Mouse (Mus musculus) frontal cortex, postnatal 25 days (tissue): ENCODE results near the gene Rhbdf1.

ENCODE experiments used
- DNase-seq, 2 experiments: peaks; one replicate each; pipeline ENCODE4 v3.0.0; 2022; ENCODE audit warnings: low spot score in 2 of 2

The Rhbdf1 gene

DNA sequence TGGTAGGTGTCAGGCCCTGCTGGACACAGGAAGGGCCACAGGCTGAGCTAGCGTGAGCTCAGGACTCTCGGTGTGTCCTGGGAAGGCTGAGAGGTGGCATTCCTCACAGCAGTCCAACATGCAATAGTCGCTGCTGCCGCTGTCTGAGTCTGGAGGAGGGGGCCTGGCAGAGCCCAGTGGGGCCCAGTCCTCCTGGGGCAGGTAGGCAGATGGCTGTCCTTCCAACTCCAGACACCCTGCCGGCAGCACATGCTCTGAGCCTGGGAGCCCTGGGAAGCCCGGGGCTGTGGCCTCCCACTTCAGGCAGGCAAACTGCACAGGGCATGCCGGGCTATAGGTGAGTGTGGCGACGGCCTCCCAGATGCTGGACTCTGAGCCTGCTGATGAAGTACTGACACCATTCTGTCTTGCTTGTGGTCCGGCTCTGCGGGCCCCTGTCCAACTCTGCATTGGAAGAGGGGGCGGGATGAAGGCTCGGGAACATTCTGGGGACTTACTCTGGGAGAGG lies 31.4 kb downstream of the Rhbdf1 start:
- no peak for DNase-seq

DNA sequence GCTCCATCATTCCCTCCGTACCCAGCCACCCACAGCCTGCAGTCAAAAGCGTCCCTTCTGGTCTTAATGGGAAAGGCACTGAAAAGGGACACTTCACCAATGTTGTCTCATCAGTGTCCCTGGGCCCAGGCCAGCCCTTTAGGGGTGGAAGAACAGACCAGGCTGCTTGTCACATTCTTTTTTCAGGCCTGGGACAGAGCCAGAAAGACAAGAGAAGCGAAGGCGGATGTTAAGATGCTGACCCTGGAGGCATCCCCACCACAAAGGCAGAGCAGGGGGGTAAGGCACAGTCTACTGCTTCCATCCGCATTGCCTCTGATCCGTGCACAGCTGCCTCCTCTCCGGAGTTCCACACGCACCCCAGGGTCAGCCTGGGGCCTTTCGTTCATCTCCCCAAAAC lies 32.0 kb downstream of the Rhbdf1 start:
- no peak for DNase-seq

DNA sequence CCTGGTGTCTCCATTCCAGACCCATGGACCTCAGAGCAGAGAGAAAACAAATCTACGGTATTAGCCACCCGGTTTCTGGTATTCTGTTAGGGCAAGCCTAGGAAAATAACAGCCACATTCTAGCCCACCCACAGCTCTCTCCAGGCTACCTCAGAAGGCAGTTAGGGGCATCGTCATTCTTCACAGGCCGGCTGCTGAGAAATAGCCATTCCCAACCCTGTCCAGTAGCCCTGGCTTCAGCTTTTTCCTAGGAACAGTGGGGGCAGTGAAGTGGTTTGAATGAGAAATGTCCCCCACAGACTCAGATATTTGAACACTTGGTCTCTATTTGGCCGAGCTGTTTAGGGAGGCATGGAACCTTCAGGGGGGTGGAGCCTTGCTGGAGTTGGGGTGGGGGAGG lies 32.7 kb downstream of the Rhbdf1 start:
- DNase-seq: no peak

DNA sequence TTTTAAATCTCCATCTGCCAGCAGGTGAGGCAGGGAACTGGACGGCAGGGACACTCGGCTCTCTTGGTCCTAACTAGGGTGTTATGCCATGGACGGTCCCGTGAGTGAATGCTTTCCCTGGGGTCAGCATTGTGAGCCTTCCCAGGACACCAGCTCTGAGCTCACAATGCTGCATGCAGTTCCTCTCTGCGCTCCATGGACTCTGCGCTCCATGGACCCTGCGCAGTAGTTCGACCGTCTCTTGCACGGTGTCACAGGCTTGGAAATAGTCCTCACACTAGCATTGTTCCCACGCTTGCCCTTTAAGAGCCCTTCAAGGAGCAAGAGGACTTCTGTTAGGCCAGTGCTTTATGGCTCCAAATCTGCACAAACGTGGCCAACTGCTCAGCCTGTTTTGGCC lies 33.2 kb downstream of the Rhbdf1 start:
- no peak for DNase-seq

DNA sequence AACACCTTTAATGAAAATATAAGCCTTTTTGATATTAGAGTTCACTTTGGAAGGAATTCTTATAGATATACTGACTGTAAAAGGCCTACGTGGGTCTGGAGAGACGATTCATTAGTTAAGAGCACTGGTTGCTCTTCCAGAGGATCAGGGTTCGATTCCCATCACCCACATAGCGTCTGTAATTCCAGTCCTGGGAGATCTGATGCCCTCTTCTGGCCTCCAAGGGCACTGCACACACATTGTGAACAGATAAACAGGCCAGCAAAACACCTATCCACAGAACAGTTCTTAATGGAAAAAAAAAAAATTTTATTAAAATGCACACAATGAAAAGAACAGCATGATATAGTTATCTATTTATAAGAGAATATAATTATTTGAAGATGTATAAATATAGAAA lies 34.8 kb downstream of the Rhbdf1 start:
- no peak for DNase-seq

DNA sequence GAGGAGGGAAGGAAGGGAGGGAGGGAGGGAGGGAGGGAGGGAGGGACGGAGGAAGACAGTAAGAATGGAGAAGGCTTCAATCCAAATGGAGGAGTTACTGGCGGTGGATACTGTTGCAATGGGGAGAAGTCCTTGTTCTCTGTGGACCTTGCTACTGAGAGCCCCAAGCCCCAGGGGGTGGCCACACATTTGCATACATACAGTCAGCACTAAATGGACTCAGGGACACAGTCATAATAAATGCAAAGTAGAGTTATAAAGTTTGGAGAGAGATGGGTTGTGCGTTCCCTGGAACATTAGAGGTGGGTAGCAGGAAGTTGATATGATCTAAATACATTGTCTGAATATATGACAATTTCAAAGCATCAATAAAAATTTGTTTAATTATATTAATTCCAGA lies 36.1 kb downstream of the Rhbdf1 start:
- no peak for DNase-seq

DNA sequence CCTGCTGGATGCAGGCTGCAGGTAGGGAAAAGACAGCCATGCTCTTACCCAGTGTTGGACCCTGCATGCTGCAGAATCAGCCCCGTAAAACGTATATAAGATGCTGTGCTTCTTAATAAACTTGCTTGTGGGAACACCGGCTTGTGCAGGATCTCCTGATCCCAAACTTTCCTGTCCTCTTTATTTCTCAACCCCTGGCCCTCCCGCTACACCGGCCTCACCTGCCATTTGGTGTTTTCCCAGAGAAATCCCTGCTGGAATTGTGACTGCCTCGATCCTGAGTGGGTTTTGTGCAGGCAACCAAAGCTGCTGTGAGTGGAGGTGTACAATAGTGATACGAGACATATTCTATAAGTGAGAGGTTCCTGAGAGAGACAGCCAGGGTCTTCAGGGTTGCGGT lies 37.6 kb downstream of the Rhbdf1 start:
- DNase-seq: no peak

DNA sequence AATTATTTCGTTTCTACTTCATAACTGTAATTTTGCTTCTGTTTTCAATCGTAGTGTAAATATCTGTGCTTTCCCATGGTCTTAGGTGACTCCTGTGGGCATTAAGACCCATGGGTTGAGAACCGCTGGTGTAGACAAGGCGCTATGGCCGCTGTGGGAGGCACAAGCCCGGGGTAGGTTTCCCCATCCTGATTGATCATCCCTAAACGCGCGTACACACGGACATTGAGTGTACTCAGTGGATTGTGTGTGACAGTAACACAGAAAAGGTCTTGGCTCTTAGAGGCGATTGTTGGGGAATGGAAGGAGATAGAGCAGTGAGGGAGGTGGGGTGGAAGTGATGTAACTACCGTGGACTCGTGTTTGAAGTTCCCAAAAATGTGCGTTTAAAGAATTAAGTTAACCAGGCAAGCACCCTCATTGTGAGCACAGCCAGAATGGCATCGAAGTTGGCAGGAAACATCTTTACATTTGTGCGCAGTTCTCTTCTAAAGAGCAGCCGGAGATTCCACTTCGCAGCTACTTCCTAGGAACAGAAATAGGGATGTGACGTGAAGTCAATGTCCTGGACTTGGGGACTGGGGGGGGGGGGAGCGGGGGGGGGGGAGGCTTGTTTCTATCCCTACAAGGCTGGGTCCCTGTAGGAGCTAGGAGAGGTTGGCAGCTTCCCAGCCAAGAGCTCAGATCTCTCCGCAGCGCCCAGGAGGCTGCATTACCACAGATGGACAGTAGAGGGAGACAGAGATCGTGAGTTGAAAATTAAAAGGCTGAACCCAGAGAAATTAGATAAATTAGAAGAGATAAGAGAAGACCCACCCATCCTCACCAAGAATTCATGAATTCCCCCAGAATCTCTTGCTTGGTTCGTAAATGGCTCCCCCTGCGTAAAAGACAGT lies 39.9 kb downstream of the Rhbdf1 start:
- peak; percentile 77 to 89 for DNase-seq

DNA sequence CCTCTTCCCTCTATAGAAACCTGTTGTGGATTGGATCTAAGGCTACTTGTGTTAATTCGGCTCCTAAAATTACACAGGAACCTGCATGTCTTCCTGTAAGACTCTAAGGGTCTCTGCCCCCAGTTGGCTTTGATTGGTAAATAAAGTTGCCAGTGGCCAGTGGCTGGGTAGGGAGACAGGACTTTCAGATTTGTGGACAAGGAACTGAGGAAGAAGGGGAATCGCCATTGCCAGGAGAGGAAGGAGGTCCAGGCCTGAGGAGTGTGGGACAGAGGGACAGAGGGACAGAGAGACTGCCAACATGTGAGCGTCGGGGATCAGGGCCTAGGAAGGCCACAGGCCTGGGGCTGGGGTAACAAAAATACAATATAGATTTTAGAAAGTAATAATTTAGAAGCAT lies 40.9 kb downstream of the Rhbdf1 start:
- no peak for DNase-seq

DNA sequence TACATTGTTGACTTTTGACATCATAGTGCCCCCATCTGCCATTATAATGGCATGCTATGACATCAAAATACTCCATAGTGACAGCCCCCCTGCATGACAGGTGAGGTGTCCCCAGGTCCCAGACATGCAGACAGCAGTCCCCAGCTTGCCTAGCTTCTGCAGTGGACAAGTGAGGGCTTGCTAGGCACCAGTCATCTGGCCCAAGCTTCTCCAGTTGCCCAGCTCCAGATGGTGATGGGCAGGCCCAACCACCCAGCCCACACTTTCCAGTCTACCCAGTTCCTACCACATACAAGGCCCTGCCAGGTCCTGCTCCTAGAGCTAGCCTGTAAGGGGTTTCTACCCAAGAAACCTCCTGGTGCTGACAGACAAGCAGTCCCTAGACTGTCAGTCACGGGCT lies 43.6 kb downstream of the Rhbdf1 start:
- DNase-seq: no peak

DNA sequence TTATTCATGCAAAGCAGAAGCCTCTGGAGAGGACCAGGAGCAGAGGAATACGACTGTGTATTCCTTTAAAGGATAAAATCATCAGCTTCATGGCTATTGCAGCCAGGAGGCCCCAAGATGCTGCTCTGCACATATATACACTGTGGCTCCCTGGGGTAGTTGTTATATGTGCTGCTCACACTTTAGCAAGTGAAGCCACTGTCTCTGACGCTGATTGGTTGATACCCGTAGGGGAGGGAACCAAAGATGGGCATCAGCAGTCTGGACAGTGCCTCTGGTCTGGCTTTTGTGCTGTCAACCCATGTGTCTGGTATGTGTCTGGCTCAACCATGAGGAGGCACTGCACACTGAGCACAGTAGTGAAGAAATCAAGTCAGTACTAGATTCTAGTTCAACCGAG lies 55.4 kb downstream of the Rhbdf1 start:
- DNase-seq: no peak

DNA sequence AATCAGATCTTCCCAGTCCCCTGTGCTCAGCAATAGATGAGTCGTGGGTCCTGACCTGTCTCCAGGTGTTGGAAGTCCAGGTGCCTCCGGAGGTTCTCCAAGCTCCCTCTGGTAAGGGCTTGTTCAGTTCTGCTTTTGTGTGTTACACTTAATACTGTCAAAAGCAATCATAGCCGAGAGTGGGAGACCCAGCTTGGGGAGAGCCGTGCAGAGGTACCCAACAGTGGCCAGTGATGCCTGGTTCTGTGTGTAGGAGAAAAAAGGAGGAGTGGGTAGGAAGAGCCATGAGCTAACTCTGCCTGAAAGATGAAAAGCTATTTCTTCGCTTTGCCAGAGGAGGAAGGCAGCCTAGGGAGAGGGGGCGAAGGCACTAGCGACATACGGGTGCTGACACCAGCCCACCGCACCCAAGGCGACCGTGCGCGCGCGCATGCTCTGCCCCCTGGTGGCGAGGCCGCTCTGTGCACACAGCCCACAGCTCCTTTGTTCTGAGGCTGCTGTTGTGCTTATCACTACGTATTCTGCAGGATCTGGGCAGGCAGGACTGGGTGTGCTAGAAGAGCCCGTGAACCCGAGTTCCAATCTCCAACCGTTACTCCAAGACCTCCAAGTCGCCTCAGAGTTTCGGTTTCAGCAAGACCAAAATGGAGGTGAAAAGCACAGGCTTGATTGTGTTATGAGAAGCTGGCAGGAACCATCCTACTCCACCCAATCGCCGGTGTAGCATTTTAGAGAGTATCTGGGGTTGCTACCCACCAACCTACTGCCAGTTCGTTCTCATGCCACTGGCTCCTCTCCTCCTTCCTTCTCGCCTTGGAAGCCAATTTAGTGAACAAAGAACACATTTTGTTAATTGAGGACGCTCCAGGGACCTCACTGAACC lies 59.9 kb downstream of the Rhbdf1 start:
- DNase-seq: peak; percentile 75 to 82

DNA sequence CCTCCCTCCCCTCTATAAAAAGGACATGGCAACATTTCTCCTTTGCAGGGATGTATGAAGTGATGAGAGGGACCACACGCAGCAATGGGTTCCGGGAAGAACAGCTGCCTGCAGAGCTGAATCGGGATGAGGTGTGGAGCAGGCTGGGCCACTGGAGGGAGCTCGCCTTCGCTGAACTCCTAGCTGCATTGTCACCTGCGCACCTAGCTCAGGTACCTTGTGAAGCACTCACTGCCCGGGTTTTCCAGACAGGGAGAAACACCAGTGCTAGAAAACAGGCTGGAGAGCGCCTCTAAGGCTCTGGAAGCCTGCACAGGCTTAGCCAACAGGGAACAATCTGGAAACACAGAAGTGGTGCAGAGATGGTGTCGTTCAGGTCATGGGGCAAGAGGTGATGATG lies 60.6 kb downstream of the Rhbdf1 start:
- no peak for DNase-seq

DNA sequence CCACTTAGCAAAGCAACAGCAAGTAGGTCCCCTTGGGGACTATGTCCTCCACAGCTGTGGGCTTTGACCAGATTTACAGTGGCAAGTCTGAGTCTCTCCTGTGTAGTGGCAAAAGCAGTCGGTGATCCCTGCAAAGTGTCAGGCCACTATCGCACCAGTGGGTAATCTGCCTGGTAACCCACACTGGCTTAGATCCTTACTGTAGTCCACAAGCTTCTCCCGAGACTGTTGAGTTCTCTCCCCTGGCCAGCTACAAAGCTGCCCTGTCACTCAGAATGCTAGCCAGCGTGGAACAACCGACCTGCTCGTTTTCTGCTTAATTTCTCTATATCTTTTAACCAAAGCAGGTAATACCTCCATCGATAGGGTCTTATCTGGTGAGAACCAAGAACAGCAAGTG lies 61.8 kb downstream of the Rhbdf1 start:
- no peak for DNase-seq
